Comparison of ENCODE assay signal across 9 mouse cellular contexts in genomic region chr5:111393346-111394197, GRCm38 (mm10). TPM values are rescaled to one million over a fixed set of nuclear protein-coding genes. Genes with fewer than 3 reads are reported as not detected.
A peak's percentile ranks its signal among the peaks of the same experiment; 100 is the strongest.
DNase-seq lines count a peak whose midpoint lies in the region; ATAC-seq and TF ChIP-seq lines count a peak whose summit lies in the region.
"Had no signal": no experiment of that assay in that cellular context is flagged by ENCODE, and none has a peak within 500 bp of the region (broad histone marks: within the 10 kb centered on the region; RNA-seq: fewer than 3 reads in every experiment).

No protein-coding gene starts in this region.

- TF ChIP-seq POLR2A in lung, adult 2 months (IDR thresholded peaks at IDR 0.05; ENCODE audit: borderline replicate concordance, extremely low read depth, low read depth, low read length) = no peak

- intact Hi-C loops in heart, postnatal 25 days (cut with DNase I) = no loop called here

- peak; percentile 86 for ATAC-seq in forebrain, embryonic 12.5 days (ENCODE audit: low FRiP score)
- ATAC-seq in intestine, postnatal 0 days = peak; percentile 55

- H3K27ac ChIP-seq in heart, embryonic 10.5 days = peak overlapping the region; percentile 72; the same call in 1 of the 2 replicates
- peak overlapping the region; percentile 73 for H3K27ac ChIP-seq in forebrain, embryonic 12.5 days
- H3K27ac ChIP-seq in intestine, postnatal 0 days (ENCODE audit: low read depth, low read length) = no peak overlapping the region

- H3K4me3 ChIP-seq in heart, embryonic 10.5 days = peak overlapping the region; percentile 38
- H3K4me3 ChIP-seq in forebrain, embryonic 12.5 days (replicated peaks) = peak overlapping the region; percentile 21
- no peak overlapping the region for H3K4me3 ChIP-seq in intestine, postnatal 0 days (ENCODE audit: low read depth, low read length)
- H3K4me3 ChIP-seq in lung, adult 2 months (replicated peaks; ENCODE audit: extremely low read depth, low read depth, low read length) = no peak overlapping the region

- peaks cover 48% of the 10 kb centered on the region for H3K4me1 ChIP-seq in heart, embryonic 10.5 days
- H3K4me1 ChIP-seq in forebrain, embryonic 12.5 days = peaks cover 48% of the 10 kb centered on the region
- peaks cover 10% of the 10 kb centered on the region for H3K4me1 ChIP-seq in intestine, postnatal 0 days (replicated peaks; ENCODE audit: control insufficient read depth, insufficient read depth, low read length)
- peaks cover 3% of the 10 kb centered on the region; the same call in 1 of the 2 replicates for H3K4me1 ChIP-seq in lung, adult 2 months (ENCODE audit: control insufficient read depth, insufficient read depth, low read length)

- TF ChIP-seq CTCF in intestine, postnatal 0 days (IDR thresholded peaks at IDR 0.05; ENCODE audit: low read depth) = no peak
- no peak for TF ChIP-seq CTCF in lung, adult 2 months (IDR thresholded peaks at IDR 0.05; ENCODE audit: insufficient read depth, low read length)

- H3K27me3 ChIP-seq in heart, embryonic 10.5 days (ENCODE audit: insufficient read depth, poor library complexity, severe bottlenecking) = peaks cover 21% of the 10 kb centered on the region
- H3K27me3 ChIP-seq in forebrain, embryonic 12.5 days = peaks cover 9% of the 10 kb centered on the region
- no peaks in the 10 kb centered on the region for H3K27me3 ChIP-seq in intestine, postnatal 0 days (replicated peaks; ENCODE audit: control insufficient read depth, insufficient read depth, low read length)

- H3K4me2 ChIP-seq in forebrain, embryonic 12.5 days = peak overlapping the region; percentile 50
- peak overlapping the region; percentile 56 for H3K4me2 ChIP-seq in intestine, postnatal 0 days (replicated peaks; ENCODE audit: low read depth)

- peak overlapping the region; percentile 1 for H3K9ac ChIP-seq in forebrain, embryonic 12.5 days
- H3K9ac ChIP-seq in intestine, postnatal 0 days (ENCODE audit: low read depth, low read length) = no peak overlapping the region

- 28% methylated on average over 17 of the region's 17 CpGs for WGBS in heart, embryonic 10.5 days
- 3% methylated on average over 17 of the region's 17 CpGs for WGBS in forebrain, embryonic 12.5 days
- WGBS in intestine, postnatal 0 days = 27% methylated on average over 17 of the region's 17 CpGs
- 21% methylated on average over 17 of the region's 17 CpGs for WGBS in lung, adult 2 months

- H3K9me3 ChIP-seq in heart, embryonic 10.5 days = no peaks in the 10 kb centered on the region
- no peaks in the 10 kb centered on the region for H3K9me3 ChIP-seq in forebrain, embryonic 12.5 days
- H3K9me3 ChIP-seq in intestine, postnatal 0 days (ENCODE audit: control insufficient read depth) = no peaks in the 10 kb centered on the region

- H3K36me3 ChIP-seq in heart, embryonic 10.5 days = peaks cover 10% of the 10 kb centered on the region
- H3K36me3 ChIP-seq in forebrain, embryonic 12.5 days (replicated peaks) = peaks cover 9% of the 10 kb centered on the region; the same call in 1 of the 2 replicates
- H3K36me3 ChIP-seq in intestine, postnatal 0 days (ENCODE audit: control insufficient read depth, insufficient read depth) = peaks cover 12% of the 10 kb centered on the region

- peak; percentile 92 for DNase-seq in heart, embryonic 10.5 days (ENCODE audit: low spot score)
- no peak for DNase-seq in heart, postnatal 25 days (ENCODE audit: low spot score)
- peak; percentile 68 to 74 for DNase-seq in adrenal gland, postnatal 36 days
- peak; percentile 64 for DNase-seq in lung, adult 2 months
- DNase-seq in retina, postnatal 1 day = peak; percentile 94
- no peak for DNase-seq in thymus, postnatal 36 days

RNA-seq across cellular contexts. Expression of gene Mn1, which starts 23.6 kb away (rescaled TPM):
- polyA plus RNA-seq in heart, embryonic 10.5 days (2016; fragmentation: Nextera tagmentation; extraction: Ambion mirVana) = 6.4 and 7.7 TPM in 2 replicates
- total RNA-seq in heart, postnatal 25 days (2021) = 10 to 100 TPM; 16.7 to 20.5 TPM
- total RNA-seq in adrenal gland, postnatal 36 days (2021) = 1 to 10 TPM; 3.2 to 4.7 TPM
- polyA plus RNA-seq in forebrain, embryonic 12.5 days (2016; fragmentation: Nextera tagmentation; extraction: Ambion mirVana) = 55.8 and 62.6 TPM in 2 replicates
- 2.8 and 3.1 TPM in 2 replicates for polyA plus RNA-seq in intestine, postnatal 0 days (2015; fragmentation: Nextera tagmentation; extraction: Ambion mirVana)
- polyA plus RNA-seq in lung, adult 2 months (2012; rRNA removed) = 4.0 and 6.2 TPM in 2 replicates
- total RNA-seq: CH12.LX had no signal

Comparison
In these comparisons a context has a peak if more than half of its experiments do, and no peak if none do; other contexts are left out.
1. DNase-seq: peak in heart, embryonic 10.5 days (single experiment), adrenal gland, postnatal 36 days (2 of 2), lung, adult 2 months (single experiment) and retina, postnatal 1 day (single experiment); none in heart, postnatal 25 days (single experiment) and thymus, postnatal 36 days (0 of 2).
2. H3K4me3 ChIP-seq: peak in heart, embryonic 10.5 days (single experiment) and forebrain, embryonic 12.5 days (single experiment); none in intestine, postnatal 0 days (single experiment) and lung, adult 2 months (single experiment).